Mouse (Mus musculus) embryo, embryonic 10 days (tissue): ENCODE data around the gene Hcar1.

Source experiments
- DNase-seq: peaks from one replicate; pipeline ENCODE4 v3.0.0-alpha.2; 2015; ENCODE audit warnings: low spot score

Gene Hcar1

DNA sequence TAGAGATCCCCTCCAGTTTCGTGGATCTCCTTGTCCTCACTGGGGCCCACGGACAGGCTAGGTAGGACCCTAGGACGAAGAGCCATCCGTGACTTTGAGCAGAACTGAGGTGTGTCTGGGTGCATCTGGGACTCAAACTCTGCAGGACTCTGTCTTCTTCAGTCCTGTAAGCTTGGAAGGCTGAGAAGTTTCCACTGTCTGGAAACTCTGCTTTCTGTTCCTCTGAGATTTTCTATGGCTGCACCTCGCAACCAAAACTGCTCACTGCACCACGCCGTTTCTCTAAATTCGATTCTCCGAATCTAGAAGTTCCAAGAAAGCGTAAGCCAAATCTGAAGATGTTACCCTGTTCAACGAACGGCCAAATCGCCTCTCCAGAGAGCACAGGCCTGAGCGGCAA is 15.9 kb downstream of the Hcar1 start:
- no peak for DNase-seq

DNA sequence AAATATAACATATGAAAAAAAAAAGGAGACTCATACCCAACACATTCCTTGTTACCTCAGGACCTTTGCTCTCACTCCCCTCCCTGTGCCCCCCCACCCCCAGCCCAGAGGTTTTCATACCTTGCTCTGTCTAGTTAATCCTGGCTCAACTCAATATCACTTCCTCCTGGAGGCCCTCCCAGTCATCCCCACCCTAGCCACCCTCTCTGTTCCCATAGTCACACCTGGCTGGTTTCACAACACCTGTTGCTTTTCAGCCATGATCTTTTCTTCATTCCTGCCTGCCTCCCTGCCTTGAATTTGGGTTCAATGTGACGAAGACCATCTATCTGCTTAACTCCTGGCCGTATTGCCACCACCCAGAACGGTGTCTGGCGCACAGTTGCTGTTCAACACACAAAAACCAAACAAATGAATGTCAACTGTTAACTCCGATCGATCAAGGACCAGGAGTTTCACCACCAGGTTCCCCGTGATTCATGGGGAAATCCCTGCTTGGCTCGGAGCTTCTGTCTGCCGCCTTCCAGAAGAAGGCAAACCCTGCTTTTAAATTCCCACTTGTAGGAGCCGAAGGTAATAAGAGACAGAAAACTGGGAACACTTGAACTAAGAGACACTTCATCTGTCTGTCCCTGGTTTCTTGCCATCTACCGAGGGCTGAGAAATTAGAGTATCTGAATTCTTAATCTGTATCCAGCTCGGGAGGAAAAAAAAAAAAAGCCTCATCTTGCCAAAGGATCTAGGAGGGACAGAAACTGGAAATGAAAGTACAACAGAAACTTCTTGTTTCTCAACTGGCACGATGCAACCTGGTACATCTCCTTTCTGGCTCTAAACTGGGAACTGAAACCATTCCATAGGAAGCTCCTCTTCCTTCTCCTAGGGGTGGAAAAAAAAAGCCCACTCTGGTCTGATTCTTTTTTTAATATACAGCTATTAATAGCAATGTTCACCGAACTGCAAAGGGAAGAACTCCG is 17.2 kb downstream of the Hcar1 start:
- DNase-seq: no peak

DNA sequence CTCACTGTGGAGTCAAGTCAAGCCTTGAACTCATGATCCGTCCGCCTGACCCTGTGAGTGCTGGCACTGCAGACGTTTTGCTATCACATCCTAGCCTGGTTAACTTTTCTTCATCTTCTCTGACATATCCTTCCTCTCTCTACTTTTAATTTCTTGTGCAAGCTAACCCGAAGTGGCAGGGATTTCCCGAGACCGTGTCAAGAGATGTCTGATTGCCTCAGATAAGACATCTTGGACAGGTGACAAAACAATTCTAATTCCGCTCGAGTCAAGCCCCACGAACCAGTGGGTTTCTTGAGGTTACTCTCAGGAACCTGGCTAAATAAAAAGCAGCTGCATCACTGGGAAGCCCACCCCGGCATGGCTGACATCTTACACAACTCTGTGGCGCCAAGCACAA is 21.0 kb downstream of the Hcar1 start:
- no peak for DNase-seq

DNA sequence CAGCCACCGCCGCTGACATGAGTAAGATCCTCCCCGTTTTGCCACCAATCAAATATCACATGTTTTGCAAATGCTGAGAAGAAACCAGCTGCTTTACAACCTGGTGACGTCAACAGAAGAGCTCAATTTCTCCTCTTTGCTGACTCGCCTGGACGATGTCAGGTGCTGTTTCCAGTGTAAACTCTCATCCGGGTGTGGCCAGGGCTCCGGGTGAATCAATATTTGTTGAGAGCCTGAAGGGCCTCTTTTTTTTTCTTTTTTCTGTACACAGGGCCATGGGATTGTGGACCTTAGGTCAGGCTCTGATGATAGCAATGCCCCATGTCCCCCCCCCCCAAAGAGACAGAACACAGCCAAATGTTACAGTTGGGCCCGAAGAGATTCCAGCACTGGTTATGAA is 25.3 kb downstream of the Hcar1 start:
- DNase-seq: no peak

DNA sequence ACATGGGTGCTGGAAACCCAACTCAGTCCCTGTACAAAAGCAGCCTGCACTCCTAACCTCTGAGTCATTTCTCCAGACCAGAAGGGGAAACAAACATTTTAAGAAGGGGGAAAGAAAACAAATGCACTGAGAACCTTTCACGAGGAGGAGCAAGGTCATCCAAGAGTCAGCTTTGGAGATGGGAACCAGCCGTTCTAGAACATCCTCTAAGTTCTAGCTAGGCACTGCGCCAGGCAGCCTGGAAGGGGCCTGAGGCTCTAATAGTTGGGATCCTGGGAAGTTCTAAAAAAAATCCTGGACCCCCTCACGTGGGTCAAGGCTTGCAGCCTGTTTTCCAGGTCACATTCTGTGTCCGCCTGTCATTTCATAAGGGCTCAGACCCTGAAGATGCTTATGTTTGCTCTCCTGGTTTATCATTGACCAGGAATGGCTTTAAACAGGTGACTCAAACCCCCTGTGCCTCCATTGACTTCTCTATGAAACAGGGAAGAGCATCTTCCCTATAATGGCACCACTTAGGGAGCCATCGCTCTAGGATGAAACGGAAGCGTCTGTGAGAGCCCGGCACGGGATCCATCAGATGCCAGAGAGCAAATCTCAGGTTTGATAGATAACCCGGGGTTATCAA is 25.8 kb downstream of the Hcar1 start:
- DNase-seq: no peak

DNA sequence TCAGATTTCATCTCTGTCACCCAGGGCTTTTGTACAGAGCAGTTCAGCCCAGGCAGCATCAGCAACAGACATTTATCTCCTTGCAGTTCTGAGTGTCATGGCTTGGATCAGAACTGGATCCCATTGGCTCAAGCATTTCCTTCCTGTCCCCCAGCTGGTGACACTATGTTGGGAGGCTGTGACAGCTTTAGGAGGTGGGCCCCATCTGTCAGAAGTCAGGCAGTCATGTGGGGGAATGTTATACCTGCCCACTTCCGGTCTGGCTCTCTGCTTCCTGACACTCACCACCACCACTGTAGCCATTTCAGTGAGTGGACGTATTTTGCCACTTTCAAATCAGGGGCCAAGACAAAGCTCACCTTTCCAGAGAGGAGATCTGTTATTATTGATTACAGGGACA is 28.4 kb downstream of the Hcar1 start:
- no peak for DNase-seq

DNA sequence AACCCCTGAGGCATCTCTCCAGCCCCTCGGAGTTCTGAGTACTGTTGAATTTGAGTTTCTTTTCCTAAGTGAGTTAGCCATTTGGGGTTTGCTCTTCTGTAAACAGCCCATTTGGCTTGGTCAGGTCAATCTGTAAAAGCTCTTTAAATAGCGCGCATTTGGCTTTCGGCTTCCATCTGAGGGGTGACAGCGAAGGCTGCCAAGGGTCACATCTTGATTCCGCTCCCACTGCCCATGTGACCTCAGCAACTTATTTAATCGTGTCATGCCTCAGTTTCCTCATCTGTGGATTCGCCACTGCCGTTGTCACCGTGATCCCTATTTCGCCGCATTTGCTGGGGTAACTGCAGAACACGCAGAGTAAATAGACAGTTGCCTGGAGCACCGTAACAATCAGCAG is 35.5 kb downstream of the Hcar1 start:
- DNase-seq: no peak

DNA sequence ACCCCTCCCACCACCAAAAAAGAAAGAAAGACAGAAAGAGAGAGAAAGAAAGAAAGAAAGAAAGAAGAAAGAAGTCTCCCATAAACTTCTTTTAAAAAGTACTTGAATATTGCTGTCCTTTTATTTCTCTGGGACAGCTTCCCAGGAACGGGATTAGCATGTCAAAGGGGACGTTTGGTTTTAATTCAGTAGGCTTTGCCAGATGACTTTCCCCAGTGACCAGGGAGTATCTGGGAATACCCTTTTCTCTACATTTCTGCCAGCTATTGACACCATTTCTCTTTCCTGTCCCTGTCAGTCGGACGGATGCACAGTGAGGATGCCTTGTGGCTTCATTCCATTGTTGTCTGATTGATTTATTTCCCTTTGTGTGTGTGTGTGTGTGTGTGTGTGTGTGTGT is 36.0 kb downstream of the Hcar1 start:
- no peak for DNase-seq

DNA sequence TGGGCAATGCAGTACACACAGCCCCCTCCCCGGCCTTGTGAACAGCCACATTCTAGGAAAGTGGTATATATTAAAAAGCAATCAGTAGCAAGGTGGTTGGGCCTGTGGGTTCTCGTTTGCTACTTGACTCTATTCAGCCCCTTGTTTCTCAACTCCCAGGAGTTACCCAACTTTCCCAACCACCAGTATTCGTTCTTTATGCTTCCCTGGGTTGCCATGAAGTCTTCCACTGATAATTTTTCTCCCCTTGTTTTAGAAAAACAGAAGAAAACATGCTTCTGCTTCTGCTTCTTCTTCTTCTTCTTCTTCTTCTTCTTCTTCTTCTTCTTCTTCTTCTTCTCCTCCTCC is 36.9 kb downstream of the Hcar1 start:
- DNase-seq: no peak

DNA sequence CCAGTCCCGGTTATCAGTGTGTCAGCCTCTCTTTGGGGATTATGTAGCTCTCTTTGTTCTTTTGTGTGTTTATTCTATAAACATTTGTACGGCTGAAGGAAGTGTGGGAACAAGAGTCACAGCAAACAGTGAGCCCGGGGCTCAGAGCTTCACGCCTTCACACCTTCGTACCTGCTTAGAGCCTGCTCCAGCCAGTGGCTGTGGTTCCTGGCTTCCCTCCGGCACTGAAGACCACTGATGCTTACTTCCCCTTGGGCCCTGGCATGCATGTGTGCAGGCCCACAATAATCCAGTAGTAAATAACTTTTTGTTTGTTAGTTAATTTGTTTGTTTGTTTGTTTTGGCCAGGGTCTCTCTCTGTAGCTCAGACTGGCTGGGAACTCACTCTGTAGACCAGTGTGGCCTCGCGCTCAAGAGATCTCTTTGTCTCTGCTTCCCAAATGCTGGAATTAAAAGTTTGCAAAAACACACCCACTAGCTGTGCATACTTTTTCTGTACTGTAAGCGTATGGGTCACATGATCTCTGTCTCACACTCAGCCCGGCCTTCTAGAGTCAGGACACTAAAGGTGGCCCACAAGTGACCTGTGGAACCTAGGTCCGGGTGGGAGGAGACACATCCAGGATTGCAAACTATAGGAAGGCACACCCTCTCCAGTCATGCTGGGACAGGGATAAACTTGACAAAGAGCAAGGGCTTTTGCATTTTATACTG is 37.4 kb downstream of the Hcar1 start:
- no peak for DNase-seq

DNA sequence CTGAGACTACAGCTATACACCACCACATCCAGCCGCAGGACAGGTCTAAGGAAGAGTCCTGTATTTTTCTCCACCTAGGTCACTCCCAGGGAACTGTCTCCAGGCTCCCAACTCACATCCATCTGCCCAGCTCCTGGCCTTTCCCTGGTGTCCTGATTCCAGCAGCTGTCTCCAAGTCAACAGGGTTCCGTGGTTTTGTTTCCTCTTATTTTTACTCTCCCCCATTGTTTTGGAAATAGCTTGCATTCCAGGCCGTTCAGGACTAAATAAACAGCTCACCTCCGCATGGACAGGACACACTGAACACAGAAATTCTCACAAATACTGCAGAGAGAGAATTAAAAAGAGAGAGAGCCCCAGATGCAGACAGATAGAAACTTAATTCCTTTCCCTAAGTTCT is 42.4 kb downstream of the Hcar1 start:
- no peak for DNase-seq

DNA sequence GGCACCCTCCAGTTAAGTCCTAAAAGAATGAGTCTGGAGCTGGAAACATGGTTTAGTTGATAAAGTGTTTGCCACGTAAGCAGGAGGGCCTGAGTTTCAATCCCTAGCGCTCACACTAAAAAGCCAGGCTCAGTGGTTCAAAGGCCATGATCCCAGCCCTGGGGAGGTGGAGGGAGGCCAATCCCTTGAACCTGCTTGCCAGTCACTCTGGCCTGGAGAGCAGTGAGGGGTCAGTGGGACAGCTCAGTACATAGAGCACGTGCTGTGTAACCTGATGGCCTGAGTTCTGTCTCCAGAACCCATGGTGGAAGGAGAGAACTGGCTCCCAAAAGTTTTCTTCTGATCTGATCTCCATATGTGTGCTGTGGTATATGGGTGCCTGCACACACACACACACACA is 45.0 kb downstream of the Hcar1 start:
- DNase-seq: no peak

DNA sequence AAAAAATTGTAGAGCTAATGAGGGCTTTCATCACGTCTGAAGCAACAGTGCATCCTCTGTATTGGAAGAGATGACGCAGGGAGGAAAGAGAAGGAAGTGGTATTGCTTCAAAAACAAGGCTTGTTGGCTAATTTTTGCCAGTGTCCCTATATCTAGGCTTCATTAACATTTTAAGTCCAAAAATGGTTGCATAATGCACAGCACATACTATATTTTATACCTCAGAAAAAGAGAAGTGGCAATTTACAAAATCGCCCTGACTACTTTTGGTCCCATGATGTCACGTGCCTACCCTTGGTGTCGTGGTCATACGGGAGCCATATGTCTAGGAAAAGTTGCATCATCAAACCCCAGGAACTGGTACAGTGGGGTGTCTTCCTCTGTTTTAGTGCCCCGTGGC is 47.5 kb downstream of the Hcar1 start:
- no peak for DNase-seq

DNA sequence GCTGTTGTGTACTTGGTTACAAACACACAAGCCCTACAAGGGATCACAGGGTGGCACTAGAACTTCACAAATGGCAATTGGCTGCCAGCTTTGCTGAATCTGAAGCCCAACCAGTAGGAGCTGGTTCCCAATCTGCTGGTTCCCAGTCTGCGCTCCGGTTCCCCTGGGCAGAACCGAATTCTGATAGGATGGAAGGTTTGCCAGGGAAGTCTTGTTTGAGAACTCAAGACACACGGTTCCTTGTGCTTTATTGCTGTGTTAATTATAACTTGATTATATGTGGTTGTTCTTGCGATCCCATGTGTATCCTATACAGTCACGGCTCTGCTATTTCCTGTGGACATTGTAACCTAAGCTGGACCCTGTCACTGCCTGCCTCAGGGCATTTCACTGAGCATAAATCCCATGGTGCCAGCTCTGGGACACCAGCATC is 52.1 kb downstream of the Hcar1 start:
- peak; percentile 26 for DNase-seq
